Mouse (Mus musculus) liver, embryonic 14 days (tissue): Measurements from ENCODE around the gene Fbxw16. TPM values are rescaled to one million over a fixed set of nuclear protein-coding genes. Genes with fewer than 3 reads are reported as not detected.

Experiments used
- polyA plus RNA-seq: library from polyadenylated mRNA; depleted of rRNA; stranded (reverse); fragments of >200 nt; gene quantifications from 2 replicates; pipeline ENCODE4 v1.2.3, GENCODE M21; 2012; rRNA removed

Fbxw16 gene
- not detected in 2 replicates for polyA plus RNA-seq

GRCm38 (mm10) chr9:109449040-109449439, at the start of gene Fbxw16:
Gene Fbxw16, minus strand, starts transcription at chr9:109449140.

GRCm38 (mm10) chr9:109495775-109496174, 46.8 kb upstream of the Fbxw16 start, which contains the start of gene Fbxw19:
Gene Fbxw19, minus strand, starts transcription at chr9:109495875.

GRCm38 (mm10) chr9:109404196-109404595, 44.7 kb downstream of the Fbxw16 start, which contains the start of gene Fbxw22:
Gene Fbxw22, minus strand, starts transcription at chr9:109404296.

Other genes starting within 250 kb of the Fbxw16 start
- gene Fbxw20, start 214.4 kb downstream of the Fbxw16 start, polyA plus RNA-seq = 0.02 TPM in 1 of 2 replicates, not detected in the other
- not detected in 2 replicates for gene Fbxw14, start 161.5 kb downstream of the Fbxw16 start, polyA plus RNA-seq
- gene Fbxw28, start 109.5 kb downstream of the Fbxw16 start, polyA plus RNA-seq = not detected in 2 replicates
- gene Fbxw22, start 44.8 kb downstream of the Fbxw16 start, polyA plus RNA-seq = not detected in 2 replicates
- gene Fbxw19, start 46.7 kb upstream of the Fbxw16 start, polyA plus RNA-seq = not detected in 2 replicates
- gene Fbxw15, start 119.1 kb upstream of the Fbxw16 start, polyA plus RNA-seq = 0.02 TPM in 1 of 2 replicates, not detected in the other
- 0.02 TPM in 1 of 2 replicates, not detected in the other for gene Fbxw24, start 176.9 kb upstream of the Fbxw16 start, polyA plus RNA-seq
- gene Fbxw25, start 215.5 kb upstream of the Fbxw16 start, polyA plus RNA-seq = not detected in 2 replicates